Mouse (Mus musculus) c-Kit-positive CD71-positive TER-119-positive erythroid progenitor cells, embryonic 14.5 days (primary cell): ENCODE measurements around the gene Nckap5l.
"Not testable (repeated sequence)": the region's sequence is repeated elsewhere in the genome, so short reads cannot be mapped to it uniquely, and the experiment has no call there.

Experiments used
- DNase-seq: peaks from one replicate; pipeline ENCODE4 v3.0.0-alpha.2; 2013; ENCODE audit warnings: low spot score

Gene Nckap5l

DNA sequence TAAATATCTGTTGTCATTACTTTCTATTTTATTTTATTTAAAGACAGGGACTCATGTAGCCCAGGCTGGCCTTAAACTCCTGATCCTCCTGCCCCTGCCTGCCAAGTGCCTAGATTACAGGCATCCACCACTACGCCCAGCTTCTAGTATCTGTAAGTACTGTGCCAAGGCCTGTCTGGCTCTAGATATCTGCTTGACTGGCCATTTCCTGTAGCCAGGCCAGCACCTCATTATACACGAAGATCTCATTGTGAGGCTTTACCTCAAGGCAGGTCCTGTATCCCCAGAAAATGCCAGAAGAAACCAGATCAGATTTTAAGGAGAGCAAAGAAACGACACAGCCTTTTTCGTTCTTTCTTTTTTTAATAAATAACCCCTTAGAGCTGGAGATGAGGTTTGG is 12.2 kb upstream of the Nckap5l start:
- no peak for DNase-seq

DNA sequence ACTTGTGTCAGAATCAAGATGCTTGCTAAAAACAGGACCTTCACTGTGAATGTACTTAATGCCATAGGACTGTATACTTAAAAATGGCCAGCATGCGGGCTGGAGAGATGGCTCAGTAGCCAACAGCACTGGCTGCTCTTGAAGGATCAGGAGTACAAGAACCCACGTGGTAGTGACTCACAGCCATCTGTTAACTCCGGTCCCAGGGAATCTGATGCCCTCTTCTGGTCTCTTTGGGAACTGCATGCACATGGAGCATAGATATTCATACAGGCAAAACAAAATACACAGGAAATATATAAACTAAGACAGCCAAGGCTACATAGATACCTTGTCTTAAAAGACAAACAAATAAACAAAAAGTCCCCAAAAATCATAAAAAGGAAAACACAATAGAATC is 11.5 kb upstream of the Nckap5l start:
- peak; percentile 74 for DNase-seq

DNA sequence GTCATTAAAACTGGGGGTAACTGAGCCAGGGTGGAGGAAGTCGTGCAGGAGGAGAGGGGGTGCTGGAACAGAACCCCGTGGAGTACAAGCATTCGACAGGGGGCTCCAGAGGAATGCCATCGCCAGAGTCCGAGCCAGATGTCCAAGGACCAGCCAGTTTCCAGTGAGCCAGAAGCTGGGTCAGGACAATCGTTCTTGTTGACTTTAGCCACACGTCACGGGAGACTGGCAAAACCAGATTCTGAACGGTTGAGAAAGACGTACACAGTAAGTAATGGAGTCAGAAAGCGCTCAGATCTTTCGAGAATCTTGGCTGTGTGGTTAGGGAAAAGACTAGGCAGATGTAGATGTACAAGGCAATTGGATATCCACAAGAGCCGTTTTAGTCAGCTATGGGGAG is 5.6 kb upstream of the Nckap5l start:
- no peak for DNase-seq

DNA sequence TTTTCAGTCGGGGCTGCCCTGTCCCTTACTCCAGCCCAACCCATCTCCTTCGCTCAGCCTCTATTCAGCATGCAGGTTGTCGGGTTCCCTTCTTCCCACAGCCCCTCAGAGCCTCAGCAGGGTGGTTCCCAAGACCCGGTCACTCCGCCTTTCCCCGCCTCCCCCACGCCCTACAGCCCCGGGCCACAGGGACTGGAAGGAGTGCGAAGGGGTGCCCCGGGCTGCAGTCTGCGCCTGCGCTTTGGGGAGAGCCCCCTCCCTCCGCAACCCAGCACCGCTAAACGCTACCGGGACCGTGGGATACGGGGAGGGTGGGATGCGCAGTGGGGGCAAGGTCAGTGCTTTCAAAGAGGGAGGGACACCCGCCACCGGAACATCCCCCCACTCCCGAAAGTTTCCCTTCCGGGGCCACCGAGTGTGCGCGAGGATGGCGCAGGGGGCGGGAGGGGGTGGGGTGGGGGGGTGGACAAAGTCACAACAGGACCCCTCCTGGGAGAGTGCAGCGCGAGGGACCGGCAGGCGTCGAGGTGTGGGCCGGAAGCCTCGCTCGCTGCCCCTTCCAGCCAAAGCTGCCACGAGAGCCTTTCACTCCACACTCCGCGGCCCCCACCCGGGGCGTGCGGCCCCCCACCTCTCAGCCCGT is 464 bp downstream of the Nckap5l start:
- no peak for DNase-seq

DNA sequence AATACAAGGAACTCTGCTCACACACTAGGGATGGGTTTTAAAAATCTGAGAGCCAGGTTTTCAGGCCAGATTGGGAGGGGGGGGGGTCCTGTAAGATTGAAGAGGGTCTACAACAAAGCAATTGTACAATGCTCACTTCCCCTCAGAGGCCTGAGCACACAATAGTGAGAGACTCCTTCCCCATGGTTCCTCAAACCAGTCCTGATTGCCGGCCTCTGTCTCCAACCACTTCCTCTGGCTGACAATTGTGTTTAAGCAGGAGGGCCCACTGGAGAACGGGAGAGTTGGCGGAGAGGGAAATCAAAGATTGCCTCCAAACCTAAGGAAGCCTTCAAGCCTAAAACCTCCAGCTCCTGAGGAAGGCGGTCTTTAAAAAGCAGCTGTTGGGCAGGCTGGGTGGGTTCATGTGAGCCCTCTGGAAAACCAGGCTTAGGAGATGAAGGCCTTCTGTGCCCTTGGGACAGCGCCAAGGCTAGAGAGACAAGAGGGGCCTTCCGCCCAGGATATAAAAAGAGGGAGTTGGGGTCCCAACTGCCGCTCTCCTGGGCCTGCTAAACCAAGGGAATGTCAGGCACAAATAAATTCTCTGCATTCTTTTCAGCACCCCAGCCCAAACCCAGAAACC is 1.1 kb downstream of the Nckap5l start:
- no peak for DNase-seq

DNA sequence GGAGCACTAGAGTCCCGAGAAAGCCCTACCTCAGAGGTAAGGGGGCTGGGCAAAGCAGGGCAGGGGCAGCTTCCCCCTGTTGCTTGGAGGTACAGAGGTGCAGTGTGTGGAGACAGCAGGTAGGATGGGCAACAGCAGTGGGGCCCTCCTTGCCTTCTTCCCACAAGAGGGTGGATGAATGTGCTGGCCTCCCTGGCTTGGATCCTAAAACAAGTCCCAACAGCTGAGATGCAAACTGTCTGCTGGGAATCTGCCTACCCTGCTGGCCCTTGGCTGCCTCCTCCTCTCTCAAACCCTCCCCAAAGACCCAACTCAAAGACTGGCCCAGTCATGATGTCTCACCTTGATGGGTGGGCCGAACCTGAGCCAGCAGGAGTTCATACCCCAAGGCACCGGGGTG is 2.1 kb downstream of the Nckap5l start:
- DNase-seq = no peak

DNA sequence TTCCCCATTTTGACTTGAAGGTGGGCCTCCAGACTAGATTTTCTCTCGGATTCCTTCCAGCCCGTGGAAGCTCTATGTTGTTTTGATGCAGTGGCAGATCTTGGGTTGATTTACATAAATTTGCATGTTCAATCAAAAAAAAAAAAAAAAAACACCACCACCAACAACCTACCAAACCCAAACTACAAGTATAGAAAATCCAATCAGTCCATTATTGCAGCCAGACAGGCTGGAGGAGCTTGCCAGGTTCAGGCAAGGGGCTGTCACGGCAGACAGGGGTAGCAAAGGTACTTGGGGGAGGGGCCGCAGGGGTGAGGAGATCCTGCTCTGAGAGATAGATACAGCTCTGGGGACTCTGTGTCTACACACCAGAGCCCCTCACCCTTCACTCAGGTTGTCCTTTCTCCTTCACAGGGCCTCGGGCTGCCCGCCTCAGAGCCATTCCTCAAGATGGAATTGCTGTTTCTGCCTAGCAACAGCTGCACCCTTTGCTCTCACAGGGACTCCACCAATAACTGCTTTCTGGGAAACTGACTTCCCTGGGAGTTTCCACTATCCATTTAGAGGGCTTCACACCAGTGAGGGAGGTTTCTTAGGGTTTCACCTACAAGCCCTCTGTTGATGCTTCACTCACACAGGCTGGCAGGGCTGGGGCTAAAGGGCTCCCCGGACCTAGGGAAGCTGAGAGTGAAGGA is 2.8 kb downstream of the Nckap5l start:
- DNase-seq = no peak

DNA sequence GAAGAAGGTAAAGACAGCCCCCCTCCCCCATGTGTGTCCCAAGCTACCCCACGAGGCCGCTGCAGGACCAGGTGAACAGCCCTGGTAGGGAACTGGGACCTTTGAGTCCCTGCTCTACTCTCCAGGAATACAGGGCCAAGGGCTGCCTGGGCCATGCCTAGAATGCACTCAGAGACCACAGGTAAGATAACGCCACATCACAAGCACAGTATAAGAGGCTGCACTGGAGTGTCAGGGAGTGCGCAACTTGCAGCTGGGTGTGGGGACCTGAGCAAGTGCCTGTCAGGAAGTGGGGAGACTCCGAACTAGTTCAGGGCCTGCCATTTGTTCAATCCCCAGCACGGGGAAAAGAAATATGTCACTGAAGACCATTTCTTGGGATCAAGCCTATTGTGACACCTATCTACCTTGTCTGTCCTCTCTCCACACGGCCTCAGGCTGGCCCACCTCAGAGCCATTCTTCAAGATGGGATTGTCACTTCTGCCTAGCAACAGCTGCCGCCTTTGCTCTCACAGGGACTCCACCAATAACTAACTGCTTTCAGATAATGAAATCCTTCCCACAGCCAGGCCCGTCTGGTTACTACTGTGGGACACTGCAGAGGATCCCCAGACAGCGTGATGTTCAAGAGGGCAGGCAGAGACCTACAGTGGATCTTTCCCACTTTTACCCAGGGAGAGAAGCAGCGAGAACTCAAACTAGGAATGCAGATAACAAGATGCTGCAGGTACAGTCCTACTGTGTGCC is 4.2 kb downstream of the Nckap5l start:
- DNase-seq = no peak

DNA sequence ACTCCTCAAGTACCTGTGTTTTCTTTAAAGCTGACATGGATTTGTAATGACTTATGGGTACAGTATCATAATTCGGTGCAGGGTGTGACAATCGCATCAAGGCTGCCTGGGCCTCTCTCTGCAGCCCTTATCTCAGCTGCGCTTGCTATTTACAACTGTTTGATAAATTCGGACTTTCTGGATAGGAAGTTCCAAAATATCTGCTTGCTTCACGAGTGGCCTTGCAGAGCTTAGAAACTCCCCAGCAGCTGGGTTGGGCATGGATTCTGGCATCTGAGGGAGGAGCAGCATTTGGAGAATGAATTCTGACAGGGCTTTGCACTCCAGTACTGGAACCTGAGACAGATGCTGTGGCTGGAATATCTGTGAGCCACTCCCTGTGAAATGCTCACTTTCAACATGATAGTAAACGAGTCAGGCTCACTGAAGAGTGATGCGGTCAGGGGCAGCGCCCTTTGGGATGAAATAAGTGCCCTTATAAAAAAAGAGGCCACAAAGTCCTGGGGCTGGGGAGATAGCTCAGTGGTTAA is 7.7 kb downstream of the Nckap5l start:
- DNase-seq = peak; percentile 34

DNA sequence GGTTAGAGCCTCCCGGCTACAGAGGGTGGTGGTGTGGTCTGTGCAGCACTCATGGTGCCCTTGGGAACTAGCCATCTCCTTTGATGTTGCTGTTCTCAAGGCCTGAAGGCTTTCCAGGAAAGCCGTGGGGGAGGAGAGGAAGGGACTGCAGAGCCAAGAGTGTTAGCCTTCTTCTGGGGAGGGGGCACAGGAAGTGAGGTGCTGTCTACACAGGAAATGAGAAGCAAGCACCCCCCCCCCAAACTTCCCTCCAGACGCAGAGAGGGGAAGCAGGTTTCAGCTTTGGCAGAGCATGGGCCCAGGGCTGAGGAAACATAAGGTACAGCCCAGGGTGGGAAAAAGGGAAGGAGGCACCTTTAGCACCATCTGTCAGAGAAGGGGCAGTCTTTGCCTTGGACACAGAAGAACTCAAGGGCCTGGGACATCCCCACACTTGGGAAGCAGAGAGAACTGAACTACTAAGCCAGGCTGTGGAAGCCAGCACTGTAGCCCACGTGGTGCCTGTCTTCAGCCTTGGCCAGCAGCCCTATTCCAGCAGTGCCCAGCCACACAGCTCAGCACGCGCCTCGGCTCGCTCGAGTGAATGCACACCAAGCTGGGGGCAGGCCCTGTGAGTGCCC is 8.3 kb downstream of the Nckap5l start:
- no peak for DNase-seq

DNA sequence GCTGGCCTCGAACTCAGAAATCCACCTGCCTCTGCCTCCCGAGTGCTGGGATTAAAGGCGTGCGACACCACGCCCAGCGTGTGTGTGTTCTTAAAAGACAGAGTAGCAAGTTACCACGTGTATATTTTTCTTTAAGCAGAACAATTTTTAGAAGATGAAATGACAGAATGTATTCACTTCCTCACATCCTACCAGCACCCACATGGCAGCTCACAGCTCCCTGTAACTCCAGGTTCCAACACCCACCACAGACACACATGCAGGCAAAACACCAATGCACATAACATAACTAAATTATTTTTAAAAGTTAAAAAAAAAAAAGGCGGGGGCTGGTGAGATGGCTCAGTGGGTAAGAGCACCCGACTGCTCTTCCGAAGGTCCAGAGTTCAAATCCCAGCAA is 11.4 kb downstream of the Nckap5l start:
- DNase-seq = not testable (repeated sequence)

DNA sequence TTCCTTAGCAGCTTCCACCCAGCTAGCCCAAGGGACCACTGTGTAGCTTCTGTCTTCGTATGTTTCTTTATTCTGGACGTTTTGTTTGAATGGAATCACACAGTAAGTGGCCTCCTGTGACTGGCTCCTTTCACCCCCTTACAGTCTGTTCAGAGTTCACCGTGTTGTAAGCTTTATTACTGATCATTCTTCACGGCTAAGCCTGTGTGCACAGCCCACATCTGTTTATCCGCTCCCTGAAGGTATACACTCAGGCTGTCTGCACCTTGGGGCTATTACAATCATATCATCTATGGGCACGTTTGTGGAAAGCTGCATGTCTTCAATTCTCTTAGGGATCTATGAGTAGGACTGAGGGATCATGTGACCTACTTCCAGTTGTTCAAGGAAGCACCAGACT is 12.0 kb downstream of the Nckap5l start:
- no peak for DNase-seq

DNA sequence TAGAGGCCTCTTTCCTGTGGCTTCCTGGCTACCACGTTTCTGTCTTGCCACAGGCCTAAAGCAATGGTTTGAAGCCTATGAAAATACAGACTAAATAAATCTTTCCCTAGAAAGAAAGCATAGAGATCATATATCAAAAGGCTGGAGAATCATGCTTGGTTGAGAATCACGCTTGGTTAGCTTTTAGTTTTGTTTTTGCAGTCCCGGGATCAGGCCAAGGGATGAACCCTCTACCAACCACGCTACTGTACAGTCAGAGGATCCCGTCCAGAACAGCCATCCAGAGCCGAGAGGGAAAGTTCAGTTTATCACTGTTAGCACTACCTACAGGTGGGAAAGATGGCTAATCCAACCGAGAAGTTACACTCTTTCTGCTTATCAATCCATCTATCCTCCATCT is 15.2 kb downstream of the Nckap5l start:
- no peak for DNase-seq

DNA sequence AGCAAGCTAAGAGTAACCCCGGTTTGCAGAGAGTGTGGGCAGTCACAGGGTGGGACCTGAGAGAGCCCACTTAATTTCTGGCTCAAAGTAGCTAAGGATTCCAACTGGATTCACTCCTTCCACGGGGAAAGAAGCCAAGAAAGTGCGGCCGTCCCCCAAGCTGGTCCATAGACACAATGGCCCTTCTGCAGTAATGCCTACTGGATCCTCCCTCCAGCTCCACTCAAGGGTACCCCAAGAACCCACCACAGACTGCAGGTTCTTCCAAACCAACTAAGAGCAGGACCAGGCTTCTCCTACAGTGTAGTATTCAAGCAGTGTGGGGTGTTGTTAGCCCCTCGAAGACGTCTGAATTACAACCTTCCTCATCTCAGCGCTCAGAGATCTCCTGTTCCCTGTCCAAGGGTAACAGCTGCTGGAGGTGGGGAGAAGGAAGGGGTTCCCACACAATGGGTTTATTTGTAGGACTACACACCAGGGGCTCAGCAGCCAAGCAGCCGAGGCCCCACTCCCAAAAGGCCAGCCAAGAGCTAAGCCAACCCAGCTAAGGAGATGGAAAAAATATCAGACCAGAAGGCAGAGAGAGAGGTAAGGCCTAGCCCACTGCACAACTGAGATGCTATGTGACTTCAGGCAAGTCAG is 16.6 kb downstream of the Nckap5l start:
- no peak for DNase-seq

DNA sequence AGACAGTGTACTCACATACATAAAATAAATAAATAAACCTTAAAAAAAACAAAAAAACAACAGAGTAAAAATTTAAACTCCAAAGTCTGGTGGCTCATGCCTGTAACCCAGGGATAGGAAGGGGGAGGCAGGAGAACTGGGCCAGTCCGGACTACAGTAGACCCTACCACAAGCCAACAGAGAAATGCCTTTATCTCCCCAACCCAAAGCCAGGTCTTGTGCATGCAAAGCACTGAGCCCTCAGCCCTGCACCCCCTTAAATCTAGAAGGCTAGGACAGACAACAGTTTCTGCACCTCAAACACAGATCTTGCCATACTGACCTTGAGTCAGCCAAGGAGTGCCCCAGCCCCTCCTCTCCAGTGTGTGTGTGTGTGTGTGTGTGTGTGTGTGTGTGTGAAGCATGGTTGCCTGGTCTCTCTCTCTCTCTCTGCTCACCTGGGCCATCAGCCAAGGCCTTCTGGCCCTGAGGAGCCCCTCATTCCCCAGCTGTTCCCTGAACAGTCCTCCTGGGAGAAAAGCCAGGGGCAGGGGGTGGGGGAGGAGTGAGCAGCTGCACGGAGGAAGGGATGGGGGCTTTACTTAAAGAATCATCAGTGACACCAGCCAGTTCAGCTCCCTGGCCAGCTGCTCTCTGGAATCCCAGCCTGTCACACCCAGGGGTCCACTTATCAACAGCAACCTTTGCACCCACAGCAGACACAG is 17.3 kb downstream of the Nckap5l start:
- no peak for DNase-seq

DNA sequence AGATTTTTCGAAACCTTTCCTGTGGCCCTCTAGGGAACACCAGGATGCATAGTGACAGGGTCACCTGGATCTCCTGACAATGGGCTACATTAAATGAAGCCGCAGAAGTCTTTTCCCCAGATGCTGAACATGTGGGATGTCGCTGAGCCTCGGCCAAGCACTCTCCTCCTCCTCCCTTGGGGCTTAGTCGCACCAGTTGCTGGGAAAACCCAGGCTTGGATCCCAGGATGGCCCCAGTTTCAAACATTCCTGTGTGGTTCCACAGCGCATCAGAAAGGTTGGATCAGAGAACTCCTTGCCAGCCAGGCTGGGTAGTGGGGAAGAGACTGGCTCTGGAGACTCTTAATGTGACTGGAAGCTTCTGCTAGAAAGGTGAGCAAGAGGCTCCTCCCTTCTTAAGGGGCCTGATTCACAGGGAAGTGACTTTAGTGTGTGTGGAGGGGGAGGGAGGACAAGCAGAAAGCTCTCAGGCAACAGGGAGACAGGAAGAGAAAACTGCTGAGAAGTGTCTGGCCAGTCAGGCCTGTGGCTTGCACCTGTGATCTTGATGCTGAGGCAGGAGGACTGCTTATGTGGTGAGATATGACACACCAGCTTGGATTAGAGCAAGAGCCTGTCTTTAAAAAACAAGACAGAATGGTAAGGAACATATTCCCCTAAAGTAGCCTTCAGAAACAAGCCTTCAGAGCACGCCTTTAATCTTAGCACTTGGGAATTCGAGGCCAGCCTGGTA is 18.4 kb downstream of the Nckap5l start:
- no peak for DNase-seq

DNA sequence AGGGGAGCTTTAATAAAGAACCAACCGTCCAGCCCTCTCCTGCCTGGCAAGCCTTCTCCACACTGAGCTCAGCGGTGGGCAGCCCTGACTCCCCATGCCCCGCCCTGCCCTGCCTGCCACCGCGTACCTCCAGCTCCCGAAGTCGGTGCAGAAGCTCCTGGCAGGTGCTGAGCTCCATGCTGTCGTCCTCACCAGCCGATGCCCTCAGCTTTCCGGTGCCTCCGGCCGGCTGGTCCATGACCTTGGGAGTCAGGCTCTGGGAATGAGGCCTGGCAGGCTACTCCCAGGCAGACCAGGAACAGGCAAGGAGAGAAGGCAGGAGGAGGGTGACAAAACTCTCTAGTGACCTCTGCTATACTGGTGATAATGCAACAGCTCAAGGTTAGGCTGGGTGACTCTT is 23.6 kb downstream of the Nckap5l start:
- DNase-seq = no peak

DNA sequence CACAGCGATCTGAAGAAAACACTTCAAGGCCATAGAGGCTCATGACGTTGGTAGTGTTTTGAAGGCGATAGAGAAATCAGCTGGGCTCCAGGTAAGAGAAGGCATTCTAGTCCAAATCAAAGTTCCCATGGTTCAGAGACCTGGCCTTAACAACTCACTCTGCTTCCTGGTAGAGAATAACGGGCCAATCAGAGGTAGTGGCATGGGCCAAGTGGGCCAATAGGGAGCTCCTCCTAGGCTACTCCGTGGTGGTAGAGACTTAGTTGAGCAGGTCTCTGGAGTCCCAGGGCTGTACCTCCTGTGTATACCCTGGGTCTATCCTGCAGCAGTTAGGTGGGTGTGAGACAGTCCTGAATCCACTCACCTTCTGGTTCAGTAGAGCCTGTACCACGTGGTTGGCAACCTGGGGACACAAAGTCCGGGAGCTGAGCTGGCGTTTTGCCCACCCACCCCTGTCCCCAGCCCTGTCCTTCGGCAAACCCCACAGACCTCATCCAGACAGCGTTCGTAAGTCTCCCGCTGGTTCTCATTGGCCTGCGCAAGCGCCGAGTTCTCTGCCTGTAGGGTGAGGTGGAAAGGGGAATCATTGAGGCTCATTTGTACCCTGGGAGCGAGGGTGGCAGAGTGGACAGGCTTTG is 24.3 kb downstream of the Nckap5l start:
- no peak for DNase-seq

DNA sequence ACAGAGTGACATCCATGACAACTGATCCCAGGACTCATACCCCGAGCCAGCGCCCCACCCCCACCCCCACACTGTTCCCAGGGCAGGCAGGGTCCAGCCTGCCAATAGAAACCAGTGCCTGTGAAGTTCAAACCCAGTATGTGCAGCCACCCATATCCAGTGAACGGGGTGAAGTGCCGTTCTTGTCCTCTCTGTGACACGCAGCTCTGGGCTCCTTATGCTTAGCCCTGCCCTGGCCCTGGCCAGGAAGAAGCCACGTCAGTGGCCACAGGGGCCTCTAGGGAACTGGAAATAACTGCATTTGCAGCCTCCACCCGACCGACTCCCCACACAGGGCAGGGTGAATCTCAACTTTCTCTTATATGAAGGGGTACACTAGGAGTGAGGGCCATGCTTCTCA is 25.6 kb downstream of the Nckap5l start:
- no peak for DNase-seq

DNA sequence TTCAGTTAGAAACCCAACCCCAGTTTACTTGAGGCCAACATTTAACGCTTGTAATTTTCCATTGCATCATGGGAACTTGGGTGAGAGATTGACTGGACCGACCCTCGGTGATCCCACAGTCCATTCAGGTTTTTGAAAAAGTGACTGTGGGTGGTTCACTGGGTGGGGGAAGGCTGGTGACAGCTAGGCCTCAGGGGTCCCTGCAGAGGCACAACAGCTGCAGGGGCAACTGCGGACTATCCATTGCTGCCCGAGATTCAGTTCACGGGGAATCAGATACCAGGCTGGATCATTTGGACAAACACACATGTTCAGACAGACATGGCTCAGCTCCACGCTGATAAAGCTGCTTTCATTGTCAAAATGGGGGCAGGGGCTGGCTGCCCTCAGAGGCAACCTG is 26.0 kb downstream of the Nckap5l start:
- DNase-seq = no peak
